Mouse (Mus musculus): ENCODE measurements around the gene Traf2.
A peak's percentile ranks its signal among the peaks of the same experiment; 100 is the strongest.
"Not testable (repeated sequence)": the region's sequence is repeated elsewhere in the genome, so short reads cannot be mapped to it uniquely, and the experiment has no call there.

The Traf2 gene

DNA sequence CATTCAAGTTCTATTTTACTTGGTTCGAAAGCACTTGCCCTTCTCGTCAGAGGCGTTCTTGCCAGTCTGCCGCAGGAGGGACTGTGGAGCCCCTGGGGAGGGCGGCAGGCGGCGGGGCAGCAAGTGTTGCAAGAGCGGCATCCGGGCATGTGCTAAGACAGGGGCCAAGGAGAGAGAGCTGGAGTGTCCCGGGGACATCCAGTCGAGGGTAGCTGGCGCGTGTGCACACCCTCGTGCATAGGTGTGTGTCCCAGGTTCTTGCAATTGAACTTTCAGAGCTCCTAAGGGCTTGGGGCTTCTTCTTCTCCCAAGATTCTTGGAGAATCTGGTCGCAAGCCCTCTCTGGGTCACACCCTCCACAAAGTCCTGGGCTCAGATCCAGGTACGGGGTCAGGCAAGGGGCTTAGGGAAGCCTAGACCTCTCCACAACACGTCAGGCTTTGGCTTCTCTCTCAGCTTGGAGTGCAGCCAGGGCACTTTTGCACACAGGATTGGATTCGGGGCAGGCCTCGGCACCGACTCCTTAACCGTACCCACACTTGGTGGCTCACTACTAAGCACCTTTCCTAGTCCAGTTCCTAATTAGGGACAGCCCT lies 28.8 kb upstream of the Traf2 start:
- DNase-seq (ENCODE audit: low read depth, low spot score), result no peak

DNA sequence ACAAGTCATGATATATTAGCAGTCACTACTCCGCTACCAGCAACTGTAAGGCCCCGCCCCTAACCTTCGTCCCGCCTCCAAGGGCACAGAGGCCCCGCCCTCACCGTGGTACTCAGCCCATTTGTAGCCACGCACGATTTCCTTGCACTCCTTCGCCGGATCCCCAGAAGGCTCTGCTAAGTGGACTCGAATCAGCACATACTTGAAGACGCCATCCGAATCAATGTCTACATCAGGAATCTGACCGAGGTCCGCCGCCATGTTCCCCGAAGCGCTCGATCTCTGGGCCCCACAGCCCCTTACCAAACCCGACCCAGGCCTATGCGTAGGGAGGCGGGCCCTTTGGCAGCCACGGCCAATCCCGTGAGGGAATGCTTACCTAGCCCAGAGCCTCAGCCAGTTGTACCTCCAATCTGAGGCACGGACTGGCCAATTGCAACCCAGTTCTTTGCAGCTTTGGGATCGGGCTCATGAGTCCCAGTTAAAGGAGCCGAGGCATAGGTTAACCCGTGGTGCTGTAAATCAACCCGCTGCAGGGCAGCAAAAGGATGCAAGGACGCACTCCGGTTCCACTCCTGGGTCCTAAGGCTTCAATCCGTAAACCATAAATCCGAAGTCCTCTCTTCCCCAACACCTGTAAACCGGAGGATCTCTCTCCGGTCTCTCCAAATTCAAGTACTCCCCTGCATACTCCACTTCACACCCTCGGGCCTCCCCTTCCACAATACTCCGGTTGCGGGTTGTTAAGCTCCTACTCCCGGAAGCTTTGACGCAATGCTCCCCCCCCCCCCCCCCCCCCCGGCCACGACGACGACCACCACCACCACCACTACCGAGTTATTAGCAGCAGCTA lies 28.1 kb upstream of the Traf2 start, which contains the start of the genes Mamdc4 and Phpt1:
TSS of gene Mamdc4 (minus strand) at position 267 of the 853 bp plus-strand sequence.
TSS of gene Phpt1 (minus strand) at position 646 of the 853 bp plus-strand sequence.
- DNase-seq (ENCODE audit: low read depth, low spot score), result peak; percentile 98

DNA sequence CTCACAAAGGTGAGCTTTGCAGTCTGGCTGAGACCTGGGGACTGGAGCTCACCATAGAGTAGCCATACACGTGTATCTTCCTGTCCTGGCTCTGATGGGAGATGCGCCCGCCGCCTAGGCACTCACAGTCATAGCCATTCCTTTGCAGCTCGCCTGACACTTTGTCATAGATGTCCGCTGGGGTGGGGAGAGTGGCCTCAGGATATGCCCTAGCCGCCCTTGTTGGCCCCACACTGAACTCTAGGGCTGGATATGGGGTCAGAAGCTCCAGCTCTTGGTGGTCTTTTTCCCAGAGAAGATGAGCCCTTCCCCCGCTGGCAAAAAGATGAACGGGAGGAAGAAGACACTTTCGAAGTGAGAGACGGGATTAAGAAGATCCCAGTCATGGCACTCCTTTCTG lies 27.4 kb upstream of the Traf2 start:
- no peak for DNase-seq (ENCODE audit: low read depth, low spot score)

DNA sequence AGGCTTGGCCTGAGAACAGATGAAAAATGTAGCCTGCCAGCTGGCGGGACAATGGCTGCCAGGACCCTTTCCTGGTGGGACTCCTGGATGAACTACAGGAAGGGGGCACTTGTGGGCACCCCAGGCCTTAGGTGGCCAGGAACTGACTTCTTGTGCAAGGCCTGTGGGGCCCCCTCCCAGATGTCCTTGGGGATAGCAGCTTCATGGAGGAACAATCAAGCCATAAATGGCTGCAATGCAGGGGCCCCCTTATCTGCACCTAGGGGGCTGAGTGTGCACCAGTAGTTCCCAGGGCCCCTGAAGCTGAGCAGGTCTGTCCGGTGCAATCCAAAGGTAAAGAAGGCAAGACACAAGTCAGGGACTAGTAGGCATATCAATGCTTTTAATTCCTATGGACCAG lies 26.3 kb upstream of the Traf2 start:
- DNase-seq (ENCODE audit: low read depth, low spot score), result no peak

DNA sequence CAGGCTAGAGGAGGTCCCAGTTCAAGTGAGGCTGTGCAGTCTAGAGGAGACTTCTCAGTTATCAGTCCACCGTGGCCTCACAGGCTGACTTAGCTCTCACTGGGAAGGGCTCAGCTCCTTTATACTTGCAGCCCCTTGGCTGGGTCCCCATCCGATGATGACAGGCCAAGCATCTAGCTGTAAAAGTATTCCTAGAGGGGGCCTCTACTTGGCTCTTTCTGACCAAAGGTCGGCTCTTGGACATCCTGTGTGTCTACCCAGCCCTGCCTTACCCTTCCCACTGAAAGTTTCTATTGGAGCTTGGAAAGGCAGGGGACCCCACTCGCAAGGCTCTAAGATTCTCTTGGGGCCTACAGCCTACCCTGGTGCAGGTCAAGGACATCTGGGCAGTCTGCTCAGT lies 24.5 kb upstream of the Traf2 start:
- no peak for DNase-seq (ENCODE audit: low read depth, low spot score)

DNA sequence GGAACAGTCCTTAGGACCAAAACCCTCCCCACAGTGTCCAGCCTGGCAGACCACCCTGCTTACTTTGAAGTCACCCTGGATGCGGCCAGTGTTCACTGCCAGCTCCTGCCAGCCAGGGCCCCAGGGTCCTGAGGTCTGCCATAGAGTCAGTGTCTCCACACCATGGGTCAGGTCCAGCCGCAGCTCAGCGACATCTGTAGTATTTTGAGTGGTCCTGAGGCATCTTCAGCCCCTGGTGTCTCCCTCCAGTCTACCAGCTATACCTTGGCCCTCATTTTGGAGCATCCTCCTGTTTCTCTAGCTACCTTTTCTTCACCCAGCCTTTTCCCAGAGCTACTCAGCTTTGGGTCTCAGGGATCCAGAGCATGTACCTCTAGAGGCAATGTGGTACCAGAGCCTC lies 22.6 kb upstream of the Traf2 start:
- DNase-seq (ENCODE audit: low read depth, low spot score), result no peak

DNA sequence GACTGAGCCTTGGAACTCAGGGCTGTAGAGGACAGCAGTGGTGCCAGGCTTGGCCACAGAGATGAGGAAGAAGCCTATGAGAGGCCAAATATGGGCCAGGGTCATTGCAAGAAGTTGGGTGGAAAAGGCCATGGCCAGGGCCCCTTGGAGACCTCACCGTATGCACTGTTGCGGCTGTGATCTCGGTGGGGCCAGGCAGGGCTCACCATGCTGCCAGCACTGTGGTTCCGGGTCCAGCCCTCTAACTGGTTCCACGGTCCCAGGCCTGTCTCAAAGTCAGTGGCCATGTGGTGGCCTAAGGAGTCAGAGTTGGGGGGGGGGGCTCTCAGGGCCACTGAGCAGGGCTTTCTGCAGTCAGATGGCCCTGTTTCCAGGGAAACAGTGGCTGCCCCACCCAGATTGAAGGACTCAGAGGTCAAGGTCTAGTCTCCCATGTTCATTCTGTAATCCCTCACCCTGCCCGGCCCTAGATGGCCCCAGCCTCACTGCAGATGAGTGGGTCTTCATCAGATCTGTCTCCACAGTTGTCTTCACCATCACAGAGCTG lies 21.8 kb upstream of the Traf2 start:
- DNase-seq (ENCODE audit: low read depth, low spot score), result no peak

DNA sequence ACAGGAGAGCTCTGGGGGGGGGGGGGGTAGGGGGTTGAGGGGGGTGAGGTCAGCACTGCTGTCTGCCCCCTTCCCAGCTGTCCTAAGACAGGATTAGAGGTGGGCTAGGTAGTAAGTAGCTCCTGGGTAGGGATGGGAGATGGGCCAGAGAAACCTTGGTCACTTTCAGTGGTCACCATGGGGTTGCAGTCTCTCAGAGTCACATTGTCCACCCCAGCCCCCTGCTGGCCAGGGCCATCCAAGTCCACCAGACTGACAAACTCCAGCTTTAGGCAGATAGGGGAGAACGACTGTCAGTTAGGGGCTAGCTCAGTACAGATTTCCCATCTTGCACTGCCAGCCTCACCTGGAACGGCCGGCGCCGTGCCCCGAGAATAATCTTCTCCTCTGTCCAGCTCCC lies 19.8 kb upstream of the Traf2 start:
- no peak for DNase-seq (ENCODE audit: low read depth, low spot score)

DNA sequence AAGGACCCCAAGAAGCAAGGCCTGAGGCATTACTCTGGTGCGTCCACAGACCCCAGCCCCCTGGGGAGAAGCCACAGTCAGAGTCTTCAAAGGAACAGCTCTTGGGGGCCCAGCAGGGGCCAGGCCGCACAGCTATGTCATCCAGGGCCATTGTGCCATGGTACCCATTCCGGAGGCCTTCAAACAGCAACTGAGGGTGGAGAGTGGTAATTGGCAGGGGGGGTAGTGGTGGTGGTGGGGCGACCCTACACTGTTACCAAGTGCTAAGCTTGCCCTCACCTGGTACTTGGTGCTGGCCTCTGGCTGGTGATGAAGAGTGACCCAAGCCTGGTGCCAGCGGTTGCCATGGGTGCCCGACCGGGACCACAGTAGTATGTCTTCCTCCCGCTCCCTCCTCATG lies 19.0 kb upstream of the Traf2 start:
- DNase-seq (ENCODE audit: low read depth, low spot score), result no peak

DNA sequence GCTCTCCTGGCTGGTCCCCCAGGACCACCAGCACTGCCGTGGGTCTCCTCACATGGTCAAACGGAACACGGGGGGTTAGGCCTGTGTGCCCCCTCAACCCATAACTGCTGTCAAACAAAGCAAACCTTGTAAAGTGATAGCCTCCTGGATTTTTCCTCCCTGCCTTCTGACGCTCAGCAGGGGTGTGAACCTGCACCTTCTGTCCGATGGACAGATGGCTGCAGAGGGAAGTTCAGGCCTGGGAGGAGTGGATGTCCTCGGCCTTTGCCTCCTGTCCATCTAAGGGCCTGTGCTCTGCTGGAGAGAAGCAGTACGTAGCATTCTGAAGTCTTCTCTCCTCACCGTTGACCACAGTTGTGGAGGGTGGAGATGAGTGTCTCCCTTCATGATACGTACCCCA lies 15.2 kb upstream of the Traf2 start:
- DNase-seq (ENCODE audit: low read depth, low spot score), result no peak

DNA sequence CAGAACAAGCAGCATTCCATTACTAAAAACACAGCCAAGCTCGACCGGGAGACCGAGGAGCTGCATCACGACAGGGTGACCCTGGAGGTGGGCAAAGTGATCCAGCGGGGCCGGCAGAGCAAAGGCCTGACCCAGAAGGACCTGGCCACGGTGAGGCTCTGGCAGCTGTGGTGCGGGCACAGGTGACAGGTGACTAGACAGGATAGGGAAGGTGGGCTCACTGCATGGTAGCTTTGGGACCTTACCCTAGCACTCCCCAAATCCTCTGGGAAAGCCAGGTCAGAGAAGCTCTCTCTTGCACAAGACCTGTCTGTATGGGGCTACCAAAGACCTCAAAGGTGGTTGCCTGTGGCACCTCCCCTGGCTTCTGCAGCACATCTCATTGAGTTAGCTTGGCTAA lies 13.8 kb upstream of the Traf2 start:
- no peak for DNase-seq (ENCODE audit: low read depth, low spot score)

DNA sequence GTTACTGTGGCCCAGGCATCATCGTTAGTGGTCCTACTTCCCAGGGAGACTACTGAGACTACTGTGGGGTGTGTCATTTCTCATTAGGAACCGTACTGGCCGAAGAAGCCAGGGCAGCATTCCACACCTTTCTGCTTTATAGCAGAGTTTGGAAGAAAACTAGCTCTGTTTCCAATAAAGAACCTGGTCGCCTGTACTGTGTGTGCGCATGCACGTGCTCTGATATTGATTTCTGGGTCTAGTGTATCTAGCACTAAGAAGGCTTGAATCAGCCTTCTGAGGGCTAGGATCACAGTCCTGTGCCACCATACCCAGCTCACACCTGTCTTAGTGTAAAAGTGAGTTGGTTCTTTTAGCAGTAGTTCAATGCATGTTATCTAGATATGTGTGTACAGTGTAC lies 12.0 kb upstream of the Traf2 start:
- no peak for DNase-seq (ENCODE audit: low read depth, low spot score)

DNA sequence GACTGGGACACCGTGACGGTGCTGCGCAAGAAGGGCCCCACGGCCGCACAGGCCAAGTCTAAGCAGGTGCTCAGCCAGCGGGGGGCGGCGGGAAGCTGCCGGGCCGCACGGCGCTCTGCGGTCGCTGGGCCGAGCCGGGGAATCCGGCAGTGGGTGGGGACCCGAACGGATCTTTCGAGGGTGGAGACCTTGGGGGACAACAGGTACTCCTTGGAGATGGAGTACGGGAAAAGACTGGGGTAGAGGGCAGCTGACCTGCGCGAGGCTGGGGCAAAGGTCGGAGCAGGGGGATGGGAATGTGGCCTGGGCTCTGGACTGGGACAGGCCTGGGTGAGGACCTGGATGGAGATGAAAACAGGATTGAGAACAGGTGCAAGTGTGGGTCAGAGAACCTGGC lies 11.2 kb upstream of the Traf2 start:
- no peak for DNase-seq (ENCODE audit: low read depth, low spot score)

DNA sequence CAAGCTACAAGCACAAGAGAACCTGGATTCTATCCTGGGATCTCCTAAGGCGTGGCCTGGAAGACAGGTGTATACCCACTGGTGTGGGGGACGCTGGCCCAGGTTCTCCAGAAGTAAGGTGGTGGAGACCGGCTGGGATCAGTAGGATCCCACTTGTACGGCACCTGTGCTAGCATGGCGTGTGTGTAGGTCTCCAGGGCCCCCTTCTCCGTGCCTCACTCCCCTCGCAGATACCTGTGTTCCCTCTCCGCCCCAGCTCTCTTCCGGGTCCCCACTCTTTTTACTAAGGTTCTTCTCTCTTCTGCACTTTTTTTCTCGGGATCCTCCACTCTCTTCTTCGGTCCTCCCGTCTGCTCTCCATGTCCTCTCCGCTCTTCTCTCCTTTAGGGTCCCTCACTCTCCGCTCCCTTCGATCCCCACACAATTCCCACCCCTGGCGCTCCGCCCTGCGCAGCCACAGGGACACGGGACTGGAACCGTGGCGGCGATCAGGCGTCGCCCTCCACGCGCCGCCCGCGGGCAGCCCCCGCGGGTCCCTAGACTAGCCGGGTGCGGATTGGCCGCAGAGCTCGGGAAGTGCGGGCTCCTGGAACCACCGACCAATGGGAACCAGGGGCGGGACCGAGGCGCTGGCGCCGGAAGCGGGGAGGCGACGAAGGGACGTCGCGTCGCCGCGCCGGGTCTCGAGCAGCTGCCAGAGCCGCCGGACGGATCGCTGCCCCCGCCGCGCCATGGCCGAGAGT lies 10.7 kb upstream of the Traf2 start, which contains the start of gene Edf1:
TSS of gene Edf1 (plus strand) at position 627 of the 743 bp plus-strand sequence.
- peak; percentile 86 for DNase-seq (ENCODE audit: low read depth, low spot score)

DNA sequence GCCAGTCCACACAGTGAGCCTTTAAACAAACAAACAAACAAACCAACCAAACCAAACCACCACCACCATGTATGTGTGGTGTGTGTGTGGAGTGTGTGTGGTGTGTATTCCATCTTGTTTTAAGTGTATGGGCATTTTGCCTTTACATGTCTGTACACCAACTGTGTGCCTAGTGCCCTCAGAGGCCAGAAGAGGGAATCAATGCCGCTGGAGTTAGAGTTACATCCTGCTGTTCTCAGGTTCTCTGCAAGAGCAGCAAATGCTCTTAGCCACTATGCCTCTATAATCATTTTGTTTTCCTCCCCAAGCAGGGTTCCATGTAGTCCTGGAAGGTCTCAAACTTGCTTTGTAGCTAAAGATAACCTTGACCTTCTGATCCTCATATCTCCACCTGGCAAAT lies 9.6 kb upstream of the Traf2 start:
- DNase-seq (ENCODE audit: low read depth, low spot score), result no peak

DNA sequence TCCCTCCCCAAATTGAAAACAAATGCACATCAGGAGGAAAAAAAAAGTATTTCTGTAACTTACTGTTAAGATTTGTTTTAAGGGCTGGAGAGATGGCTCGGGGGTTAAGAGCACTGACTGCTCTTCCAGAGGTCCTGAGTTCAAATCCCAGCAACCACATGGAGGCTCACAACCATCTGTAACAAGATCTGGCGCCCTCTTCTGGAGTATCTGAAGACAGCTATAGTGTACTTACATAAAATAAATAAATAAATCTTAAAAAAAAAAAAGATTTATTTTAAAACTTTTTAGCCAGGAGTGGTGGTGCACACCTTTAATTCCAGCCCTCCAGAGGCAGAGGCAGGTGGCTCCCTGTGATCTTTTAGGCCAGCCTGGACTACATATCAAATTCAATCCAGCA lies 8.7 kb upstream of the Traf2 start:
- DNase-seq (ENCODE audit: low read depth, low spot score), result not testable (repeated sequence)

DNA sequence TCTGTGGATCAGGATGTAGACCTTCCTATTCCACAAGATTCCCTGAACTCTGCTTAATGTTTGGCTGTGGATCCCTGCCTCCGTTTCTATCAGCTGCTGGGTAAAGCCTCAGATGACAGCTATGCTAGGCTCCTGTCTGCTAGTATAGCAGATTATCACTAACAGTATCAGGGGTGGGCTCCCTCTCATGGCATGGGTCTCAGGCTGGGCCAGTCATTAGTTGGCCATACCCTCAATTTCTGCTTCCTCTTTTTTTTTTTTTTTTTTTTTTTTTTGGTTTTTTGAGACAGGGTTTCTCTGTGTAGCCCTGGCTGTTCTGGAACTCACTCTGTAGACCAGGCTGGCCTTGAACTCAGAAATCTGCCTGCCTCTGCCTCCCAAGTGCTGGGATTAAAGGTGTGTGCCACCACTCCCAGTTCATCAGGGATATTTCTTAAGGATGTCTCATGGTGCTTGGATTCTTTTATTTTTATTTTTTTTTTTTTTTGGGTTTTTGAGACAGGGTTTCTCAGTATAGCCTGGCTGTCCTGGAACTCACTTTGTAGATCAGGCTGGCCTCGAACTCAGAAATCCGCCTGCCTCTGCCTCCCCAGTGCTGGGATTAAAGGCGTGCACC lies 6.5 kb upstream of the Traf2 start:
- not testable (repeated sequence) for DNase-seq (ENCODE audit: low read depth, low spot score)

DNA sequence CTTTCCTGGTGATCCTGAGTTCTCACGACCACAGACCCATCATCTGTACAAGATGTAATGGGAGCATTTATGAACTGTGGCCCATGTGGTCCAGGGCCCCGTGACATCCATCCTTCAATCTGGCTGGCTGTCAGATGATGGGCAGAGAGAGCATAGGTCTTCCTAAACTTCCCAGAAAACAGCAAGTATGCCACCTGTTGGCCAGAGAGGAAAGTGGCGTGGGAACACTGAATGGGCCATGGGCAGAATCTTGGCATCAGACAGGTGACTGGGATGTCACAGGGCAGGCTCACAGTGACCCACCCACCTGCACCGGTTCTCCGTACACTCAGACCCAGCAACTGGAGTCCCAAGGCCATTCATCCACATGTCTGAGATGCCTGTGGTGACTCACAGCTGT lies 4.4 kb upstream of the Traf2 start:
- DNase-seq (ENCODE audit: low read depth, low spot score), result no peak

DNA sequence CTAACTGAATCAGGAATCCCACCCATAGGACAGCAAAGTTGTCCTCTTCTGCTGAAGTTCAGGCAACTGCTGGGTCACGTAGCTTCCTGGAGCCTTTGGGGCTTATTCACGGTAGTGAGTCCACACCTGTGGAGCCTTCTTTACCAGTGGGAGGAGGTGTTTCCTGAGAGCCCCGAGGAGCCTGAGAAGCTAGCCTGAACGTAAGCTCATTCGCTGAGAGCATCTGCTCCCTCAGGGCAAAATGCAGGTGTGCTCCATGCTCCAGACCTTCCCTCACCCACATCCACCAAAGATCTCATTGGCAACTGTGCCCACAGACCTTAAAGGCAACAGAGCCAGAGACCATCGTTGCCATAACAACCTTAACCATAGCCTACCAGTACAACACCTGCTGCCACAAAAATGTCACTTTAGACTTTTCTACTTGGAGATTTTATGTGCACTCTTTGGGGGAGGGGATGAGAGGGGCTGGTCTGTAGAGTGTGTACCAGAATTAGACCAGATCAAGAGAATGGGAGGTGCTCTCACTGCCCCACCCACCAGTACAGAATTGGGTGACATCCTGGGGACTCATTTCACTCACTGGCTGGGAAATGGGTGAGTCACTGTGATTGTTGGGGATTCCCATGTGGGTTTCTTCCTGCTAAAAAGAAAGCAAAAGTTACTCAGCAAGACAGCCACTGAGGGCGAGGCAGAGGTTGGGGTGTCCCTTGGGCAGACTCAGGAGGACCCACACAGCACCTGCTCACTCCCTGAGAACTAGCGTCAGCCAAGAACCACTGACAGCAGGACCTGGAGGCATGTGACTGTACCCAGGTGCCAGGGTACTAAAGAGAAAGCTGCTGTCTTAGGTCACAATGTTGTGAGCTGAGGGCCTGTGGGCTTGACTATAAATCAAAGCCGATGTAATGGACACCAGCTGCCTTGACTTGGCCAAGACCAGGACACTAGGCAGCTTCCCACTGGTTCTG lies 2.6 kb upstream of the Traf2 start:
- no peak for DNase-seq (ENCODE audit: low read depth, low spot score)

DNA sequence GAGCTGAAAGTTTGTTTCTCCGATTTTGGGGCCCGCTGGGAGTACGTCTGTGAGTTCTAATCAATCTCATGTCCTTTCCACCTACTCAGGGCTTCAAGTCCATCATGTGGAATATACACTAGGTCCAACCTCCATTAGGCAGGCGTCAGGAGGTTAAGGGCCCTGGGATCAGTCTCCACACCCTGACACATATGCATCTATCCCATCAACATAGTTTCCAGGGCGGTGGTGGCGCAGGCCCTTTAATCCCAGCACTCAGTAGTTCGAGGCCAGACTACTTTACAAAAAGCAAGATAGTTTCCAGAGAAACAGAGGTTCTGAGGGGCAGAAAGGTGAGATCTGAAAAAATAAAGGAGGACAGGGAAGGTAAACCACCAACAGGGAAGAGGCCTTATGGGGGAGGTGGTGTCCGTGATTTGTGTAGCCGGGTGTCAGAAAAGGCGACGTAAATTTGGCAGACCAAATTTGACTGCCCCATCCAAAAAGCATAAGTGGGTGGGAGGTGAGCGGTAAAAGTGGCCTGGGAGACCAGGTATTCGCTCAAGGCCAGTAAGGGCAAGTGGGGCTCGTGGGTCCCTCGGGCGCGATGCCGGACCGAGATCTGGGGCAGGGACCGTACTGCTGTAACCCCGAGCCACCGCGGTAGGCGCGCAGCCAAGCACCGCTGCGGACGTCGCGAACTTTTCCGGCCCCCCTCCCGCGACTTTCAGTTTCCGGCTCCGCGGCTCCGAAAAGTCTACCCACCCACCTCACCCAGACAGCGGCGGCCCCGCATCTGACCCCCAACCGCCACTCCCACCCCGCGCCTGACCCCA lies 537 bp downstream of the Traf2 start:
- no peak for DNase-seq (ENCODE audit: low read depth, low spot score)

Measured in brain, embryonic 18.5 days (tissue).